Mouse (Mus musculus) neural tube, embryonic 11.5 days (tissue): ENCODE data around the gene Tiam1. TPM values are rescaled to one million over a fixed set of nuclear protein-coding genes. Genes with fewer than 3 reads are reported as not detected.

Experiments
- ATAC-seq: fragments of 200-750 bp; cut with Nextera tagmentation; 2 replicates; pipeline ENCODE4 v1.8.0; 2017; ENCODE audit warnings: moderate number of reproducible peaks, mild to moderate bottlenecking, moderate TSS enrichment, moderate library complexity; ENCODE audit not compliant: insufficient read depth, low FRiP score, low TSS enrichment
- DNase-seq: peaks from one replicate; pipeline ENCODE4 v3.0.0-alpha.2; 2015; ENCODE audit warnings: low spot score
- H3K27ac ChIP-seq: fragments of 300-500 bp; sonication (generic); 2 replicates; pipeline ENCODE4 v1.5.1; 2014; ENCODE audit warnings: low read depth, mild to moderate bottlenecking, low read length
- H3K27me3 ChIP-seq: fragments of 300-500 bp; sonication (generic); 2 replicates; pipeline ENCODE4 v1.6.1; 2014; ENCODE audit warnings: mild to moderate bottlenecking, low read length, mixed read lengths; ENCODE audit not compliant: control insufficient read depth, insufficient read depth
- H3K36me3 ChIP-seq: fragments of 300-500 bp; sonication (generic); 2 replicates; pipeline ENCODE4 v1.6.1; 2014; ENCODE audit warnings: mild to moderate bottlenecking, low read length, moderate library complexity, mixed read lengths; ENCODE audit not compliant: control insufficient read depth, insufficient read depth
- H3K4me1 ChIP-seq: fragments of 300-500 bp; sonication (generic); 2 replicates; pipeline ENCODE4 v1.6.1; 2014; ENCODE audit warnings: low read length, mixed read lengths; ENCODE audit not compliant: control insufficient read depth, insufficient read depth
- H3K4me2 ChIP-seq: fragments of 300-500 bp; sonication (generic); 2 replicates; pipeline ENCODE4 v1.6.1; 2014; ENCODE audit warnings: low read depth, mild to moderate bottlenecking, moderate library complexity
- H3K4me3 ChIP-seq: fragments of 300-500 bp; sonication (generic); 2 replicates; pipeline ENCODE4 v1.5.1; 2014; ENCODE audit warnings: low read depth, low read length
- H3K9ac ChIP-seq: fragments of 300-500 bp; sonication (generic); 2 replicates; pipeline ENCODE4 v1.6.1; 2014; ENCODE audit warnings: mild to moderate bottlenecking, low read length
- H3K9me3 ChIP-seq: fragments of 300-500 bp; sonication (generic); 2 replicates; pipeline ENCODE4 v1.6.1; 2016; ENCODE audit warnings: low read length; ENCODE audit not compliant: control insufficient read depth
- WGBS: fragments of 180-500 bp; shearing (Covaris S2); extraction: QIAGEN DNeasy Blood & Tissue Kit; methylation state at CpG from one replicate; pipeline ENCODE4 v1.1.7; 2014; 5-methylcytosine and 5-hydroxymethylcytosine counted together
- polyA plus RNA-seq: library from polyadenylated mRNA; unstranded; fragments of >200 nt; fragmentation: Nextera tagmentation; extraction: Ambion mirVana; gene quantifications from 2 replicates; pipeline ENCODE4 v1.2.1, GENCODE M21; 2014

Tiam1 gene
- polyA plus RNA-seq, 1 experiment from 2014 or later: 27.7 TPM

GRCm38 (mm10) chr16:90177425-90177824 is 33.9 kb upstream of the Tiam1 start:
- no peak overlapping the region for H3K27ac ChIP-seq
- no peaks in the 10 kb centered on the region for H3K36me3 ChIP-seq
- H3K4me3 ChIP-seq: no peak overlapping the region
- DNase-seq (no peak), ATAC-seq (no peak)
- WGBS: 87% methylated on average over 8 of the region's 8 CpGs
- no peak overlapping the region for H3K9ac ChIP-seq
- H3K9me3 ChIP-seq: no peaks in the 10 kb centered on the region
- no peaks in the 10 kb centered on the region for H3K4me1 ChIP-seq
- H3K27me3 ChIP-seq: no peaks in the 10 kb centered on the region
- no peak overlapping the region for H3K4me2 ChIP-seq

- H3K9me3 ChIP-seq: no peaks in the 10 kb centered on the region
- ATAC-seq: peak; percentile 38; the same call in 1 of the 2 replicates
- no peak overlapping the region for H3K27ac ChIP-seq
- H3K4me1 ChIP-seq: no peaks in the 10 kb centered on the region
- no peak for DNase-seq
- H3K36me3 ChIP-seq: no peaks in the 10 kb centered on the region
- H3K4me2 ChIP-seq: no peak overlapping the region
- H3K4me3 ChIP-seq: no peak overlapping the region
- no peaks in the 10 kb centered on the region for H3K27me3 ChIP-seq
- no peak overlapping the region for H3K9ac ChIP-seq
- WGBS: 55% methylated on average over 10 of the region's 10 CpGs
Measured at GRCm38 (mm10) chr16:90176472-90176871, 32.9 kb upstream of the Tiam1 start.

DNA sequence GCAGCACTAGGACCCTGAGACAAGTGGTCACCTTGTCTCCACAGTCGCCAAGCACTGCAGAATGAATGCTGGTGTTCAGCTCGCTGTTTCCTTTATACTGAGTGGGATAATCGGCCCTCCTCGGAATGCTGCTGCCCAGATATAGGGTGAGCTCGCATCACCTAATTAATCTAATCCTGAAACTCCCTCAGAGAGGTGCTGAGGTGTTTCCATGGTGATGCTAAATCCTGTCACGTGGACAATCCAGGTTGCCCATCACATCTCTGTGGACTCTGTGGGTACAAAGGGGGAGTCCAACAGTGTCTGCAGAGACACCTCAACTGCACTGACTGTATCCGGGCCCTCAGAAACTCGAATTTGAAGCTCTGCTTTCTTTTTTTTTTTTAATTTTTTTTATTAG is 27.8 kb upstream of the Tiam1 start:
- no peaks in the 10 kb centered on the region for H3K36me3 ChIP-seq
- no peaks in the 10 kb centered on the region for H3K9me3 ChIP-seq
- DNase-seq (no peak), ATAC-seq (no peak)
- no peak overlapping the region for H3K27ac ChIP-seq
- 76% methylated on average over 8 of the region's 8 CpGs for WGBS
- no peaks in the 10 kb centered on the region for H3K27me3 ChIP-seq
- no peak overlapping the region for H3K4me2 ChIP-seq
- no peak overlapping the region for H3K9ac ChIP-seq
- no peaks in the 10 kb centered on the region for H3K4me1 ChIP-seq
- H3K4me3 ChIP-seq: no peak overlapping the region

- no peaks in the 10 kb centered on the region for H3K36me3 ChIP-seq
- H3K4me1 ChIP-seq: no peaks in the 10 kb centered on the region
- no peak overlapping the region for H3K4me3 ChIP-seq
- no peak for DNase-seq
- no peak overlapping the region for H3K9ac ChIP-seq
- H3K27me3 ChIP-seq: no peaks in the 10 kb centered on the region
- 94% methylated on average over 1 of the region's 1 CpGs for WGBS
- ATAC-seq: no peak
- H3K4me2 ChIP-seq: no peak overlapping the region
- H3K9me3 ChIP-seq: no peaks in the 10 kb centered on the region
- no peak overlapping the region for H3K27ac ChIP-seq
Measured at GRCm38 (mm10) chr16:90170676-90171075, 27.1 kb upstream of the Tiam1 start.

GRCm38 (mm10) chr16:90169863-90170630 is 26.5 kb upstream of the Tiam1 start:
- ATAC-seq: no peak

GRCm38 (mm10) chr16:90167646-90168045 is 24.1 kb upstream of the Tiam1 start:
- ATAC-seq (no peak), DNase-seq (peak; percentile 74)
- Histone ChIP-seq H3K27me3 (no peaks in the 10 kb centered on the region), H3K9me3 (no peaks in the 10 kb centered on the region), H3K4me3 (no peak overlapping the region), H3K9ac (no peak overlapping the region), H3K27ac (no peak overlapping the region), H3K4me1 (no peaks in the 10 kb centered on the region), H3K4me2 (no peak overlapping the region), H3K36me3 (no peaks in the 10 kb centered on the region)
- WGBS: 28% methylated on average over 10 of the region's 10 CpGs

More at GRCm38 (mm10) chr16:90169863-90170630, 26.5 kb upstream of the Tiam1 start:
- no peak overlapping the region for H3K4me2 ChIP-seq
- no peaks in the 10 kb centered on the region for H3K36me3 ChIP-seq
- no peak for DNase-seq
- no peaks in the 10 kb centered on the region for H3K9me3 ChIP-seq
- H3K27ac ChIP-seq: no peak overlapping the region
- no peaks in the 10 kb centered on the region for H3K27me3 ChIP-seq
- H3K9ac ChIP-seq: no peak overlapping the region
- no peaks in the 10 kb centered on the region for H3K4me1 ChIP-seq
- WGBS: 77% methylated on average over 13 of the region's 13 CpGs
- no peak overlapping the region for H3K4me3 ChIP-seq

- H3K27ac ChIP-seq: no peak overlapping the region
- WGBS: 39% methylated on average over 2 of the region's 2 CpGs
Measured at GRCm38 (mm10) chr16:90165435-90165834, 21.9 kb upstream of the Tiam1 start.

DNA sequence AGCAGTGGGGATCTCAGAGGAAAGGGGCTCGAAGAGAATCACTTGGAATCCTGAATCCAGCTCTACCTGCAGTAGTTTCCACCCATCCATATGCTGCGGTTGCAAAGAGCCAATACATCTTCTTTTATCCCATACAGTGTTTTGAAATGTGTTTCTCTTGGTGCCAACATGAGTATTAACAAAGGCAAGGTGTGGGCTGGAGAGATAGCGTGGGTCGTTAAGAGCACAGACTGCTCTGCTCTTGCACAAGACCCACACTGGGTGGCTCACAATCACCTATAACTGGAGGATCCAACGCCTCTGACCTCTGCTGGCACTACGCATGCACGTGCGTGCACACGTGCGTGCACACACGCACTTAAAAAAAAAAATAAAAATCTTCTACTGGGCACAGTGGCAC is 21.4 kb upstream of the Tiam1 start:
- Histone ChIP-seq H3K4me2 (no peak overlapping the region), H3K27me3 (no peaks in the 10 kb centered on the region), H3K9me3 (no peaks in the 10 kb centered on the region), H3K9ac (no peak overlapping the region), H3K4me3 (no peak overlapping the region), H3K27ac (no peak overlapping the region), H3K4me1 (no peaks in the 10 kb centered on the region), H3K36me3 (no peaks in the 10 kb centered on the region)
- DNase-seq (no peak), ATAC-seq (no peak)
- 93% methylated on average over 11 of the region's 11 CpGs for WGBS

More at GRCm38 (mm10) chr16:90165435-90165834, 21.9 kb upstream of the Tiam1 start:
- no peak overlapping the region for H3K4me2 ChIP-seq
- H3K4me3 ChIP-seq: no peak overlapping the region
- H3K36me3 ChIP-seq: no peaks in the 10 kb centered on the region
- DNase-seq: no peak
- no peak for ATAC-seq
- no peak overlapping the region for H3K9ac ChIP-seq
- no peaks in the 10 kb centered on the region for H3K27me3 ChIP-seq
- no peaks in the 10 kb centered on the region for H3K9me3 ChIP-seq
- no peaks in the 10 kb centered on the region for H3K4me1 ChIP-seq

DNA sequence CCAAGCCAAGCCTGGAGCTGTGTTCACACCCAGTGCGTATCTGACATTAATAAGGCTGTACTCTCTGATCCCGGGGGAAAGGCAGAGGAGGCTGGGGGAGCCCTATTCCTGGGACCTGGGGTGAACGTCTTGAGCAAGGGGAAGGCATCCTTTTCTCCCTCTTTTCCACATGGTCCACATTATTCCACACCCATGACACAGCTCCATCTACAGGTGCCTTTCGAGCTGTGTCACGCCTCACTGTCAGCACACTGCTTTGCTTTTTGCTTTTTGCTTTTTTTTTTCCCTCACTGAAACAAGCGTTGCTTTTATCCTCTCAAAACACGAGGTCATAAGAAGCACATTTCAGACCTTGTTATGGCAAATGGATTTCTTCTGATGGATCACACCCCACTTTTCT is 11.5 kb upstream of the Tiam1 start:
- Histone ChIP-seq H3K36me3 (no peaks in the 10 kb centered on the region), H3K4me2 (no peak overlapping the region), H3K9ac (no peak overlapping the region), H3K27ac (no peak overlapping the region), H3K4me1 (no peaks in the 10 kb centered on the region), H3K4me3 (no peak overlapping the region), H3K9me3 (no peaks in the 10 kb centered on the region), H3K27me3 (no peaks in the 10 kb centered on the region)
- no peak for ATAC-seq
- 74% methylated on average over 7 of the region's 7 CpGs for WGBS
- DNase-seq: no peak
